Mouse (Mus musculus): ENCODE data around the gene Sdhaf2.

Sdhaf2 gene

GRCm38 (mm10) chr19:10500581-10500980, 25.4 kb downstream of the Sdhaf2 start:
- DNase-seq (ENCODE audit: inconsistent age in 2 of 2, low spot score in 1 of 2): no peak

- peak; percentile 43 to 73 for DNase-seq (ENCODE audit: inconsistent age in 2 of 2, low spot score in 1 of 2)
Observed at GRCm38 (mm10) chr19:10497512-10498160, 28.3 kb downstream of the Sdhaf2 start.

- DNase-seq (ENCODE audit: inconsistent age in 2 of 2, low spot score in 1 of 2): no peak
Observed at GRCm38 (mm10) chr19:10496976-10497375, 29.0 kb downstream of the Sdhaf2 start.

- DNase-seq (ENCODE audit: inconsistent age in 2 of 2, low spot score in 1 of 2): peak; percentile 54 to 76
Observed at GRCm38 (mm10) chr19:10495670-10496069, 30.3 kb downstream of the Sdhaf2 start.

GRCm38 (mm10) chr19:10486264-10486738, 39.6 kb downstream of the Sdhaf2 start:
- peak; percentile 49 to 83 for DNase-seq (ENCODE audit: inconsistent age in 2 of 2, low spot score in 1 of 2)

- DNase-seq (ENCODE audit: inconsistent age in 2 of 2, low spot score in 1 of 2): no peak
Observed at GRCm38 (mm10) chr19:10482703-10483102, 43.2 kb downstream of the Sdhaf2 start, which contains the start of gene Ppp1r32. Gene Ppp1r32 (minus strand): TSS chr19:10482928.

GRCm38 (mm10) chr19:10479541-10479940, 46.4 kb downstream of the Sdhaf2 start:
- DNase-seq (ENCODE audit: inconsistent age in 2 of 2, low spot score in 1 of 2): no peak

- DNase-seq (ENCODE audit: inconsistent age in 2 of 2, low spot score in 1 of 2): no peak
Observed at GRCm38 (mm10) chr19:10473779-10474178, 52.2 kb downstream of the Sdhaf2 start.

- no peak for DNase-seq (ENCODE audit: inconsistent age in 2 of 2, low spot score in 1 of 2)
Observed at GRCm38 (mm10) chr19:10472958-10473357, 53.0 kb downstream of the Sdhaf2 start.

GRCm38 (mm10) chr19:10469171-10469658, 56.7 kb downstream of the Sdhaf2 start:
- DNase-seq (ENCODE audit: inconsistent age in 2 of 2, low spot score in 1 of 2): peak; percentile 42 to 44

- no peak for DNase-seq (ENCODE audit: inconsistent age in 2 of 2, low spot score in 1 of 2)
Observed at GRCm38 (mm10) chr19:10464427-10464826, 61.5 kb downstream of the Sdhaf2 start.

GRCm38 (mm10) chr19:10461584-10461983, 64.4 kb downstream of the Sdhaf2 start:
- DNase-seq (ENCODE audit: inconsistent age in 2 of 2, low spot score in 1 of 2): no peak

GRCm38 (mm10) chr19:10459907-10460306, 66.0 kb downstream of the Sdhaf2 start:
- DNase-seq (ENCODE audit: inconsistent age in 2 of 2, low spot score in 1 of 2): peak in 1 of 2 experiments; percentile 45

- peak; percentile 22 to 82 for DNase-seq (ENCODE audit: inconsistent age in 2 of 2, low spot score in 1 of 2)
Observed at GRCm38 (mm10) chr19:10458096-10458495, 67.8 kb downstream of the Sdhaf2 start.

- peak; percentile 68 to 76 for DNase-seq (ENCODE audit: inconsistent age in 2 of 2, low spot score in 1 of 2)
Observed at GRCm38 (mm10) chr19:10457484-10457800, 68.5 kb downstream of the Sdhaf2 start.

GRCm38 (mm10) chr19:10456752-10457483, 69.0 kb downstream of the Sdhaf2 start, which contains the start of gene Lrrc10b:
Gene Lrrc10b (minus strand): TSS chr19:10457473.
- peak; percentile 59 to 82 for DNase-seq (ENCODE audit: inconsistent age in 2 of 2, low spot score in 1 of 2)

GRCm38 (mm10) chr19:10455437-10455806, 70.5 kb downstream of the Sdhaf2 start:
- no peak for DNase-seq (ENCODE audit: inconsistent age in 2 of 2, low spot score in 1 of 2)

GRCm38 (mm10) chr19:10454718-10455436, 71.1 kb downstream of the Sdhaf2 start:
- DNase-seq (ENCODE audit: inconsistent age in 2 of 2, low spot score in 1 of 2): peak; percentile 23 to 52

Data from adrenal gland, adult (tissue).